ENCODE assay signal across 8 mouse cellular contexts in the genomic region with DNA sequence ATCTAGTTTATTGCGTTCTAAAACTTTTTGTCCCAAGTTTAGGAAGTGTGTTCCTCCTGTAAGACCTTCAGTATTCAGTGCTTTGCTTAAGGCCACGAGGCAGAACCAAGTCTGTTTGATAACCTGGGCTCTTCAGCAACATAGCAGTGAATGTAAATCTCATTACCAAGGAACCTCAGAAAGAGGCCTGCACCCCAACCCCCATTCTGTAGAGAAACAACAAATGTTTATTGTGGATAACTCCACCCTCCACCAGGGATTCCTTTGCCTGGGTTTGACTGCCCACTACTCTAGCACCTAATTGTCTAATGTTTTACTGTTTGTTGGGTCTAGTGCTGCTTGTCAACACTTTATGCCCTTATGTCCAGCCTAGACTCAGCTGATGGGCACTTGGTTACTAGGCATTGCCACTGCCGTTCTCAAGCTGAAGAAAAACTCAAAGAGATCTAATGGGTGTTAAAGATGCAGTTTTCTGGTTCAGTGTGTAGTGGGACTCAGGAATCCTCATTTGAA. TPM values are rescaled to one million over a fixed set of nuclear protein-coding genes. Genes with fewer than 3 reads are reported as not detected.
DNase-seq lines count a peak whose midpoint lies in the region; ATAC-seq and TF ChIP-seq lines count a peak whose summit lies in the region.

No protein-coding gene starts in this region.

- WGBS in limb, embryonic 15.5 days = 31% methylated on average over 3 of the region's 3 CpGs

- TF ChIP-seq POLR2A in embryonic fibroblast, embryonic 13.5 days (IDR thresholded peaks at IDR 0.05; ENCODE audit: low read depth, low read length) = peak; percentile 32; the same call in 1 of the 2 replicates

- H3K27ac ChIP-seq in embryonic fibroblast, embryonic 13.5 days (ENCODE audit: insufficient read depth, low read length) = peak overlapping the region; percentile 54
- peak overlapping the region; percentile 87 for H3K27ac ChIP-seq in limb, embryonic 15.5 days

- H3K9me3 ChIP-seq in erythroblast, embryonic 14.5 days (ENCODE audit: control insufficient read depth, low read length) = no peaks in the 10 kb centered on the region
- H3K9me3 ChIP-seq in limb, embryonic 15.5 days = no peaks in the 10 kb centered on the region

- DNase-seq in 3T3-L1 (ENCODE audit: low read depth, low spot score) = peak; percentile 52
- no peak for DNase-seq in layer of hippocampus, adult 9-11 months
- DNase-seq in gastrocnemius, postnatal 4 days (ENCODE audit: low spot score in 2 of 2) = no peak

- H3K36me3 ChIP-seq in erythroblast, embryonic 14.5 days (ENCODE audit: control insufficient read depth) = peaks cover 45% of the 10 kb centered on the region
- peaks cover 17% of the 10 kb centered on the region for H3K36me3 ChIP-seq in limb, embryonic 15.5 days

- no peak for ATAC-seq in erythroblast, adult 5-6 weeks (replicated peaks; ENCODE audit: low FRiP score, poor library complexity, severe bottlenecking)
- no peak for ATAC-seq in limb, embryonic 15.5 days (ENCODE audit: insufficient number of reproducible peaks, low FRiP score, low TSS enrichment, low read depth)
- no peak for ATAC-seq in activated CD4-positive, CD25-positive, alpha-beta regulatory T cell, adult 4 months

- H3K4me3 ChIP-seq in erythroblast, embryonic 14.5 days (replicated peaks) = peak overlapping the region; percentile 79
- peak overlapping the region; percentile 93 for H3K4me3 ChIP-seq in embryonic fibroblast, embryonic 13.5 days (ENCODE audit: insufficient read depth, low read length)
- H3K4me3 ChIP-seq in limb, embryonic 15.5 days = peak overlapping the region; percentile 81

- peak overlapping the region; percentile 59 for H3K4me2 ChIP-seq in limb, embryonic 15.5 days

- H3K9ac ChIP-seq in limb, embryonic 15.5 days = peak overlapping the region; percentile 95; the same call in 1 of the 2 replicates

- peaks cover 40% of the 10 kb centered on the region for H3K4me1 ChIP-seq in erythroblast, embryonic 14.5 days (ENCODE audit: control insufficient read depth)
- peaks cover 4% of the 10 kb centered on the region for H3K4me1 ChIP-seq in embryonic fibroblast, embryonic 13.5 days (ENCODE audit: control insufficient read depth, insufficient read depth, low read length)
- peaks cover 21% of the 10 kb centered on the region for H3K4me1 ChIP-seq in limb, embryonic 15.5 days

- H3K27me3 ChIP-seq in erythroblast, embryonic 14.5 days (ENCODE audit: control insufficient read depth) = no peaks in the 10 kb centered on the region
- no peaks in the 10 kb centered on the region for H3K27me3 ChIP-seq in limb, embryonic 15.5 days

- no peak for TF ChIP-seq CTCF in embryonic fibroblast, embryonic 13.5 days (IDR thresholded peaks at IDR 0.05; ENCODE audit: borderline replicate concordance, insufficient read depth, low read length)

RNA-seq across cellular contexts. Expression of gene Pcbp1, which starts 2.8 kb away (rescaled TPM):
- 148 and 149 TPM in 2 replicates for polyA plus RNA-seq in erythroblast, embryonic 14.5 days (2012)
- total RNA-seq in erythroblast, adult 5-6 weeks (2015; ENCODE audit: low replicate concordance) = 83.2 and 88.2 TPM in 2 replicates
- 20.1 and 35.3 TPM in 2 replicates for total RNA-seq in erythroblast, adult 5-6 weeks (2017; ENCODE audit: low replicate concordance)
- 176 and 186 TPM in 2 replicates for polyA plus RNA-seq in embryonic fibroblast, embryonic 13.5 days (2011; ENCODE audit: insufficient read length, low read depth, missing spikeins)
- polyA plus RNA-seq in limb, embryonic 15.5 days (2015; fragmentation: Nextera tagmentation; extraction: Ambion mirVana) = 456 and 462 TPM in 2 replicates
- polyA plus RNA-seq in activated CD4-positive, CD25-positive, alpha-beta regulatory T cell, adult 4 months (2017; shearing (Covaris generic)) = 10 to 100 TPM; 35.3 to 39.2 TPM
- 100 to 1,000 TPM; 235 to 247 TPM for total RNA-seq in gastrocnemius, postnatal 4 days (2021)
